Mouse (Mus musculus) testis, adult 2 months (tissue): ENCODE measurements around the gene Adgrg2. TPM values are rescaled to one million over a fixed set of nuclear protein-coding genes. Genes with fewer than 3 reads are reported as not detected.

Experiments
- H3K27ac ChIP-seq: fragments of 200-500 bp; 2 replicates; pipeline ENCODE4 v1.5.1; 2012; ENCODE audit warnings: low read depth, low read length; ENCODE audit not compliant: control insufficient read depth, insufficient read depth
- H3K27me3 ChIP-seq: fragments of 200-500 bp; 2 replicates; pipeline ENCODE4 v1.6.1; 2012; ENCODE audit warnings: mild to moderate bottlenecking, low read length, moderate library complexity; ENCODE audit not compliant: control insufficient read depth, insufficient read depth
- H3K36me3 ChIP-seq: fragments of 200-500 bp; 2 replicates; pipeline ENCODE4 v1.6.1; 2012; ENCODE audit warnings: mild to moderate bottlenecking, low read length; ENCODE audit not compliant: control insufficient read depth, insufficient read depth
- H3K4me1 ChIP-seq: fragments of 200-500 bp; 2 replicates; pipeline ENCODE4 v1.6.1; 2012; ENCODE audit warnings: low read length; ENCODE audit not compliant: control insufficient read depth, insufficient read depth
- H3K4me3 ChIP-seq: fragments of 200-500 bp; 2 replicates; pipeline ENCODE4 v1.5.1; 2012; ENCODE audit warnings: low read depth, mild to moderate bottlenecking, low read length, moderate library complexity, mixed read lengths; ENCODE audit not compliant: control insufficient read depth
- CTCF ChIP-seq: fragments of 200-500 bp; IDR thresholded peaks from 2 replicates; pipeline ENCODE4 v1.5.1; 2012; ENCODE audit warnings: low read depth, mild to moderate bottlenecking, inconsistent platforms, low read length, moderate library complexity; ENCODE audit not compliant: control insufficient read depth, insufficient read depth, insufficient replicate concordance
- POLR2A ChIP-seq: fragments of 200-500 bp; IDR thresholded peaks from 2 replicates; pipeline ENCODE4 v1.6.1; 2012; ENCODE audit warnings: low read depth, mild to moderate bottlenecking, inconsistent platforms, low read length, moderate library complexity; ENCODE audit not compliant: control insufficient read depth
- polyA plus RNA-seq: library from polyadenylated mRNA; depleted of rRNA; stranded (reverse); fragments of >200 nt; gene quantifications from 2 replicates; pipeline ENCODE4 v1.2.3, GENCODE M21; 2012; rRNA removed

The Adgrg2 gene
- polyA plus RNA-seq, 1 experiment: 0.80 TPM

- Histone ChIP-seq H3K27ac (peak within 1 kb of the TSS; percentile 87), H3K4me1 (no peaks in the 10 kb centered on the region), H3K27me3 (no peaks in the 10 kb centered on the region), H3K4me3 (peak within 1 kb of the TSS; percentile 95), H3K36me3 (no peaks in the 10 kb centered on the region)
- TF ChIP-seq POLR2A (peak; percentile 35), CTCF (no peak)
Observed at GRCm38 (mm10) chrX:160502048-160503041, 111.9 kb downstream of the Adgrg2 start, which contains the start of gene Phka2. Phka2 (plus strand) TSS chrX:160502166.

GRCm38 (mm10) chrX:160509046-160509445, 118.6 kb downstream of the Adgrg2 start:
- Histone ChIP-seq H3K4me3 (no peak overlapping the region), H3K27me3 (no peaks in the 10 kb centered on the region), H3K4me1 (no peaks in the 10 kb centered on the region), H3K27ac (no peak overlapping the region), H3K36me3 (no peaks in the 10 kb centered on the region)
- no peak for TF ChIP-seq CTCF
- TF ChIP-seq POLR2A: no peak

DNA sequence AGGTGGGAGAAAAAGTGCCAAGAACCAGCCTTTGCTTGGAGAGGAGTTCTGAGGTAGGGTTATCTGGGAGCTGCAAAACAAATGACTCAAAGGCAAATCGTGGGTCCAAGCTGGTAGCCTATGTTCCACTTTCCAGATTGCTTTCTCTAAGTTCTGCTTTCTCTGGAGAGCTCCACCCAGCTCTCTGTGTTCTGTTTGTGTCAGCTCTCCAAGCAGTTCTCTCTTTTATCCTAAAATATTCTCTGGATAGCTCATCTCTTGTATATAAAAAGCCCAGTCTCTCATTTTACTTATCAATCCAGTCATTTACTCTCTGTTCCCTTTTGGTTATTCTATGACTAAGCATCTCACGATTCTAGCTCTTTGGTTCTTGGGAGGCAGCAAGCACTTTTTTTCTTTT, 119.7 kb downstream of the Adgrg2 start:
- Histone ChIP-seq H3K4me1 (no peaks in the 10 kb centered on the region), H3K36me3 (no peaks in the 10 kb centered on the region), H3K27me3 (no peaks in the 10 kb centered on the region), H3K4me3 (no peak overlapping the region), H3K27ac (no peak overlapping the region)
- TF ChIP-seq CTCF: no peak
- no peak for TF ChIP-seq POLR2A

DNA sequence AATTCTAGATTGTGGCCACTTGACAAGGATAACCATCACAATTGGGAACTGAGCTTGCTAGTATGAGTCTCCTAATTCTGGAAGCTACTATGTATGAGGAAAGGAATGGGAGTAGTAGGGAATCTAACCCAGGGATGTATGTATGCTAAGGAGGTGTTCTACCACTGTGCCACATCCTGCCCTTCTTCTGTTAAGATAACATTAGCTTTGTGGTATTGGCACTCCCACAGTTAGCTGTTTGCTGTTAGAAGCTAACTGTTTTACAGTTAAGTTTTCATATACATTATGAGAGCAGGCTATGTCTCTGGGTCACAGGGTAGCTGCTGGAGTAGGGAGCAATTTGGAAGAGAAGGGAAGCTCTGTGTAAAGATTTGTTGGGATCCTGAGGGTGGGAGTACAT, 125.5 kb downstream of the Adgrg2 start:
- no peak overlapping the region for H3K4me3 ChIP-seq
- no peak overlapping the region for H3K27ac ChIP-seq
- no peaks in the 10 kb centered on the region for H3K4me1 ChIP-seq
- H3K27me3 ChIP-seq: no peaks in the 10 kb centered on the region
- no peak for TF ChIP-seq POLR2A
- TF ChIP-seq CTCF: no peak
- H3K36me3 ChIP-seq: no peaks in the 10 kb centered on the region

GRCm38 (mm10) chrX:160542772-160543171, 152.3 kb downstream of the Adgrg2 start:
- Histone ChIP-seq H3K27me3 (no peaks in the 10 kb centered on the region), H3K4me1 (no peaks in the 10 kb centered on the region), H3K36me3 (no peaks in the 10 kb centered on the region), H3K27ac (no peak overlapping the region), H3K4me3 (no peak overlapping the region)
- TF ChIP-seq CTCF (no peak), POLR2A (no peak)

Other genes starting within 250 kb of the Adgrg2 start
- gene Phka2, start 111.5 kb downstream of the Adgrg2 start, polyA plus RNA-seq: 12.3 and 12.5 TPM in 2 replicates